Mouse (Mus musculus): Measurements from ENCODE around the gene Riok1. TPM values are rescaled to one million over a fixed set of nuclear protein-coding genes. Genes with fewer than 3 reads are reported as not detected.

Riok1 gene
- polyA plus RNA-seq, 1 experiment from 2014 or later: 41.9 TPM

DNA sequence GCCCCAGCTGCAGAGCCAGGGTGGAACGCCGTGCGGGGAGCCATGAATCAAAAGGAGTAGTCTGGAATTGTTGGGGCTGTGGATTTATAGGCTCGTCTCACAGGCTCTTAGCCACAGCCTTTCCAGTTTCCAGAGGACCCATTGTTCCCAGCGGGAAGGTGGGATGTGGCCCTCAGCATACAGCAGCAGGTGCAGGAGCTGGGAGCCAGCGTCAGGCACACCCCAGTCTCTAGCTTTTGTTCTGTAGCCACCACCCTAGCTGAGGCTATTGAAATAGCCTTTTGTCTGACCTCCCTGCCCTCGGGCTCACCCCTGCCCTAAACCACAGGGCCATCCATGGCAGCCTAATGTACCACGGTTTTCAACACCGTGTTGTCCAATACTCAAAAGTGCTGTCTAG, 72.3 kb downstream of the Riok1 start:
- no peaks in the 10 kb centered on the region for H3K27me3 ChIP-seq (ENCODE audit: insufficient read depth, poor library complexity, severe bottlenecking)
- DNase-seq (ENCODE audit: low spot score): no peak
- H3K4me1 ChIP-seq: no peaks in the 10 kb centered on the region
- no peaks in the 10 kb centered on the region for H3K9me3 ChIP-seq
- no peak overlapping the region for H3K4me3 ChIP-seq
- 91% methylated on average over 9 of the region's 9 CpGs for WGBS
- H3K36me3 ChIP-seq: no peaks in the 10 kb centered on the region
- no peak overlapping the region for H3K27ac ChIP-seq

Small RNA genes within 50 kb of the gene (microRNA-seq; reads per million reads assigned to microRNA genes)
- gene Gm27387: not detected

Other genes starting within 250 kb of the Riok1 start
- gene Ssr1, start 42.8 kb upstream of the Riok1 start, polyA plus RNA-seq (2016; fragmentation: Nextera tagmentation; extraction: Ambion mirVana): 114 TPM in 2 replicates
- 0.74 and 0.87 TPM in 2 replicates for gene Cage1, start 74 bp downstream of the Riok1 start, polyA plus RNA-seq (2016; fragmentation: Nextera tagmentation; extraction: Ambion mirVana)
- 27.1 and 35.3 TPM in 2 replicates for gene Dsp, start 114.3 kb downstream of the Riok1 start, polyA plus RNA-seq (2016; fragmentation: Nextera tagmentation; extraction: Ambion mirVana)
- gene Snrnp48, start 167.9 kb downstream of the Riok1 start, polyA plus RNA-seq (2016; fragmentation: Nextera tagmentation; extraction: Ambion mirVana): 29.7 and 34.1 TPM in 2 replicates

Data from heart, embryonic 10.5 days (tissue).